Mouse (Mus musculus): Measurements from ENCODE around the gene Ttc3.

- TF ChIP-seq CTCF (IDR thresholded peaks at IDR 0.05; ENCODE audit: extremely low read depth, insufficient read length, insufficient replicate concordance, low read depth, low read length) (no peak), POLR2A (IDR thresholded peaks at IDR 0.05; ENCODE audit: low read depth, low read length) (no peak)
Measured at GRCm38 (mm10) chr16:94348779-94349178, 21.6 kb upstream of the Ttc3 start.
